8 mouse cellular contexts compared by ENCODE assay signal in the genomic region with DNA sequence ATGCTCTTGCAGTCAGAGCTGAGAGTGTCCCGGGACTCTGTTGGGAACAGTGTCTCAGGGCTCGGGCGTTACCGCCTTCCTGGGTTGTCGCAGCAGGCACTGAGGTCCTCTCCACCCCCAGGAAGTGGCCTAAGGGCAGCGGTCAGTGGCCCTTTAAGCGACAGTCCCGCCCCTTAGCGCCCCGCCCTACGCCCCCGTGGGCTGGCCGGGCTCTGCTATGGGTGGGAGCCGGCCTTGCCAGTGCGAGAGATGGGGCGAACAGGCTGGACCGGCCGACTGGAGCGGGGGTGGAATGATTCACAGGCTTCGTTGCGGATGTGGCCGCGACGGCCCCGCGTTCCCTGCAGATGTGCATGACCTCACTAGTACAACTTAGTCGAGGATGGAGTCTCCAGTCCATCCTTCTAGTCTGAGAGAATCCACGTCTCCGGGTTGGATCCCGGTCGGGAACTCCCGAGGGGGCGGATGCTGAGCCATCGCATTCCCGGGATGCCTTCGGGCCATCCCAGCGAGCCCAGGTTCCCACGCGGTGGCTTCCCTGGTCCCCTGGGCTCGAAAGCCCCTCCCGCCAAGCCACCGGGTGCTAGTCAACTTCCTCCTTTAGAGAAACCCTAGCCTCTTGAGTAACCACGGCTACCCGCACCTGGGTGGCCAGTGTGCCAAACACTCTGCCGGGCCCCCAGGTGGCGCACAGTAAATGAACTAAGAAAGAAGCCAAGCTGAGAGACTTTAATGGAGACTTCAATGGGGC. TPM values are rescaled to one million over a fixed set of nuclear protein-coding genes. Genes with fewer than 3 reads are reported as not detected.
DNase-seq lines count a peak whose midpoint lies in the region; ATAC-seq and TF ChIP-seq lines count a peak whose summit lies in the region.

A gene (minus strand): TSS at position 554 of the 751 bp plus-strand sequence.

- H3K27me3 ChIP-seq in heart, embryonic 13.5 days (replicated peaks), result no peaks in the 10 kb centered on the region
- H3K27me3 ChIP-seq in kidney, postnatal 0 days (ENCODE audit: insufficient read depth, low read length), result no peaks in the 10 kb centered on the region
- 0 out of 2 replicates have a peak, but pooled peaks cover 3% of the 10 kb centered on the region for H3K27me3 ChIP-seq in liver, embryonic 15.5 days
- no peaks in the 10 kb centered on the region for H3K27me3 ChIP-seq in stomach, embryonic 15.5 days (replicated peaks)

- peaks cover 69% of the 10 kb centered on the region for H3K4me1 ChIP-seq in heart, embryonic 13.5 days
- peaks cover 27% of the 10 kb centered on the region for H3K4me1 ChIP-seq in kidney, postnatal 0 days (replicated peaks; ENCODE audit: insufficient read depth, low read length)
- peaks cover 92% of the 10 kb centered on the region for H3K4me1 ChIP-seq in liver, embryonic 15.5 days (replicated peaks)
- H3K4me1 ChIP-seq in stomach, embryonic 15.5 days, result peaks cover 42% of the 10 kb centered on the region

- H3K9ac ChIP-seq in heart, embryonic 13.5 days, result peak within 1 kb of the TSS; percentile 84
- peak within 1 kb of the TSS; percentile 59 for H3K9ac ChIP-seq in kidney, postnatal 0 days (ENCODE audit: low read depth, low read length)
- peak within 1 kb of the TSS; percentile 64 for H3K9ac ChIP-seq in liver, embryonic 15.5 days
- peak within 1 kb of the TSS; percentile 53 for H3K9ac ChIP-seq in stomach, embryonic 15.5 days

- DNase-seq in c-Kit-positive CD71-negative TER-119-negative erythroid progenitor cells, embryonic 14.5 days (ENCODE audit: low read depth), result peak; percentile 72
- DNase-seq in fibroblast of lung, adult 2 months (ENCODE audit: low read depth), result peak; percentile 89
- peak; percentile 93 for DNase-seq in kidney, postnatal 0 days (ENCODE audit: low spot score)
- peak; percentile 88 for DNase-seq in neural tube, embryonic 10.5 days (ENCODE audit: extremely low spot score, low spot score)

- no peaks in the 10 kb centered on the region for H3K9me3 ChIP-seq in heart, embryonic 13.5 days
- H3K9me3 ChIP-seq in kidney, postnatal 0 days (replicated peaks; ENCODE audit: low read length), result no peaks in the 10 kb centered on the region
- H3K9me3 ChIP-seq in liver, embryonic 15.5 days (replicated peaks), result no peaks in the 10 kb centered on the region
- H3K9me3 ChIP-seq in stomach, embryonic 15.5 days, result no peaks in the 10 kb centered on the region

- peak; percentile 60 for ATAC-seq in CD4-positive, CD25-positive, alpha-beta regulatory T cell, adult 4 months
- peak; percentile 85 for ATAC-seq in heart, embryonic 13.5 days (ENCODE audit: extremely low read depth, insufficient number of reproducible peaks, low FRiP score, low TSS enrichment)
- ATAC-seq in kidney, postnatal 0 days (replicated peaks; ENCODE audit: low FRiP score, low read depth), result peak; percentile 87
- ATAC-seq in liver, embryonic 15.5 days (ENCODE audit: insufficient read depth), result peak; percentile 76
- ATAC-seq in stomach, embryonic 15.5 days (ENCODE audit: insufficient read depth, low FRiP score, low read depth), result peak; percentile 89

- no peaks in the 10 kb centered on the region for H3K36me3 ChIP-seq in heart, embryonic 13.5 days
- no peaks in the 10 kb centered on the region for H3K36me3 ChIP-seq in kidney, postnatal 0 days (ENCODE audit: insufficient read depth, low read length)
- 0 out of 2 replicates have a peak, but pooled peaks cover 7% of the 10 kb centered on the region for H3K36me3 ChIP-seq in liver, embryonic 15.5 days (replicated peaks)
- H3K36me3 ChIP-seq in stomach, embryonic 15.5 days, result no peaks in the 10 kb centered on the region

- 0% methylated on average over 46 of the region's 46 CpGs for WGBS in heart, embryonic 13.5 days
- under 1% methylated on average over 46 of the region's 46 CpGs for WGBS in kidney, postnatal 0 days
- under 1% methylated on average over 46 of the region's 46 CpGs for WGBS in liver, embryonic 15.5 days (ENCODE audit: insufficient replicate concordance)
- WGBS in stomach, embryonic 15.5 days, result under 1% methylated on average over 46 of the region's 46 CpGs

- TF ChIP-seq CTCF in kidney, postnatal 0 days (IDR thresholded peaks at IDR 0.05; ENCODE audit: low read depth), result peak; percentile 63

- H3K4me3 ChIP-seq in heart, embryonic 13.5 days, result peak within 1 kb of the TSS; percentile 64
- peak within 1 kb of the TSS; percentile 46 for H3K4me3 ChIP-seq in kidney, postnatal 0 days (replicated peaks; ENCODE audit: low read depth, low read length)
- H3K4me3 ChIP-seq in liver, embryonic 15.5 days (replicated peaks), result peak within 1 kb of the TSS; percentile 64
- H3K4me3 ChIP-seq in stomach, embryonic 15.5 days (replicated peaks), result peak within 1 kb of the TSS; percentile 52

- H3K4me2 ChIP-seq in heart, embryonic 13.5 days, result peak within 1 kb of the TSS; percentile 91
- H3K4me2 ChIP-seq in kidney, postnatal 0 days (ENCODE audit: low read length), result peak within 1 kb of the TSS; percentile 82
- peak within 1 kb of the TSS; percentile 97 for H3K4me2 ChIP-seq in liver, embryonic 15.5 days
- H3K4me2 ChIP-seq in stomach, embryonic 15.5 days, result peak within 1 kb of the TSS; percentile 90

- H3K27ac ChIP-seq in heart, embryonic 13.5 days (replicated peaks), result peak within 1 kb of the TSS; percentile 92
- peak within 1 kb of the TSS; percentile 91 for H3K27ac ChIP-seq in kidney, postnatal 0 days
- H3K27ac ChIP-seq in liver, embryonic 15.5 days (replicated peaks), result peak within 1 kb of the TSS; percentile 87
- peak within 1 kb of the TSS; percentile 93 for H3K27ac ChIP-seq in stomach, embryonic 15.5 days

RNA-seq across cellular contexts. Expression of the gene that starts here (rescaled TPM):
- polyA plus RNA-seq in CD4-positive, CD25-positive, alpha-beta regulatory T cell, adult 4 months (2017; shearing (Covaris generic)), result 1 to 10 TPM in 1 of 2 experiments, not detected in 1; 1.1 TPM
- 3.9 TPM in 2 replicates for polyA plus RNA-seq in heart, embryonic 13.5 days (2015; fragmentation: Nextera tagmentation; extraction: Ambion mirVana)
- polyA plus RNA-seq in kidney, postnatal 0 days (2015; fragmentation: Nextera tagmentation; extraction: Ambion mirVana), result 7.7 and 7.8 TPM in 2 replicates
- 1.2 and 1.4 TPM in 2 replicates for polyA plus RNA-seq in liver, embryonic 15.5 days (2015; fragmentation: Nextera tagmentation; extraction: Ambion mirVana)
- polyA plus RNA-seq in stomach, embryonic 15.5 days (2015; fragmentation: Nextera tagmentation; extraction: Ambion mirVana), result 7.8 and 9.2 TPM in 2 replicates

Comparison
In these comparisons a context has a peak if more than half of its experiments do, and no peak if none do; other contexts are left out.
1. Peak in every context shown above with its lines: DNase-seq, ATAC-seq, H3K4me3 ChIP-seq and H3K27ac ChIP-seq.